Mouse (Mus musculus) stomach, postnatal 0 days (tissue): ENCODE measurements around the gene 4930562C15Rik.

Experiments
- CTCF ChIP-seq: IDR thresholded peaks from 2 replicates; pipeline ENCODE4 v1.5.1; 2016; ENCODE audit warnings: antibody characterized with exemption, low read depth, mild to moderate bottlenecking, moderate library complexity
- EP300 ChIP-seq: optimal IDR thresholded peaks from 2 replicates; pipeline ENCODE3; 2016; ENCODE audit warnings: antibody characterized with exemption

DNA sequence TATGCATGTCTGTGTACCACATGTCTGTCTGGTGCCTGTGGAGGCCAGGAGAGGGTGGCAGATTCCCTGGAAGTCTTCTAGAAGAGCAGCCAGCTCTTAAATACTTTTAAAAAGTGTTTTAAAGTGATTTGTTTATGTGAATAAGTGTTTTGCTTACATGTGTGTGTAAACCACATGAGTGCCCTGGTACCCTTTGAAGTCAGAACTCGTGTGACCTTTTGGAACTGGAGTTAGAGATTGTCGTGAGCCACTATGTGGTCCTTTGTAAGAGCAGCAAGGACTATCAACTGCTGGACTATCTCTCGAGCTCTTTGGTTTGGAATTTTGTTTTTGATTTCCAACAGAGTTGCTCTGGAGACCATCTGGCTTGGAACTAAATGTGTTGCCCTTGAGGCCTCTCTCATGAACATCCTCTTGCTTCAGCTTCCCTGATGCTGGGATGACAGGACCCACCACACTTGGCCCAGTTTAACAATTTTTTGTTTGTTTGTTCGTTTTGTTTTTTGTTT, 55.0 kb downstream of the 4930562C15Rik start:
- TF ChIP-seq CTCF (no peak), EP300 (no peak)
